Mouse (Mus musculus): ENCODE measurements at regions not wholly inside any gene's neighbourhood (a gene's known extent, or its start where the extent isn't known, plus 50 kb on each side); places are given as distances from the start of the nearest gene placed in this dataset.

DNA sequence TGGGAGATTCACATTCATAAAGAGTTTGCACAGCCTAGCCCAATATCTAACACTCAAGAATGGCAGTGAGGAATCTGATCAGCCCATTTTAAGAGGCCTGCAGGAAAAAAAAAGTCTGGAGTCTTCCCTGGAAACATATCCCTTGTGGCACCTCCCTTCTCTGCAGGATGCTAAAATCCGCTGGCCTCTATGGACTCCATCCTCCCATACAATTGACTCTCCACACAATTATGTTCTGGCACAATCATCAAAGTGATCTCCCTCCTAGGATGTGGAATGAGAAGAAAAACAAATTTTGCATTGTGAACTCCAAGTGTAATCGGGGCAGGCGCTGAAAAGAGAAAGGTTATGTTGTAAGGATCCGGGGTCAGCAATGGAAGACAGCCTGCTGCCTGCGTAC lies 442.7 kb upstream of the A1bg start:
- Histone ChIP-seq H3K9ac (ENCODE audit: low read depth, low read length) (no peak overlapping the region), H3K4me3 (ENCODE audit: low read depth, low read length) (no peak overlapping the region), H3K9me3 (ENCODE audit: control insufficient read depth, low read length) (no peaks in the 10 kb centered on the region), H3K27me3 (ENCODE audit: control insufficient read depth, insufficient read depth, low read length) (no peaks in the 10 kb centered on the region), H3K4me1 (replicated peaks; ENCODE audit: control insufficient read depth, insufficient read depth, low read length) (no peaks in the 10 kb centered on the region), H3K36me3 (ENCODE audit: control insufficient read depth, insufficient read depth, low read length) (no peaks in the 10 kb centered on the region), H3K4me2 (replicated peaks; ENCODE audit: low read depth, low read length) (no peak overlapping the region), H3K27ac (ENCODE audit: low read depth, low read length) (no peak overlapping the region)
- DNase-seq (ENCODE audit: low spot score), result no peak
- ATAC-seq (ENCODE audit: low FRiP score), result no peak
- WGBS, result 78% methylated on average over 5 of the region's 5 CpGs

DNA sequence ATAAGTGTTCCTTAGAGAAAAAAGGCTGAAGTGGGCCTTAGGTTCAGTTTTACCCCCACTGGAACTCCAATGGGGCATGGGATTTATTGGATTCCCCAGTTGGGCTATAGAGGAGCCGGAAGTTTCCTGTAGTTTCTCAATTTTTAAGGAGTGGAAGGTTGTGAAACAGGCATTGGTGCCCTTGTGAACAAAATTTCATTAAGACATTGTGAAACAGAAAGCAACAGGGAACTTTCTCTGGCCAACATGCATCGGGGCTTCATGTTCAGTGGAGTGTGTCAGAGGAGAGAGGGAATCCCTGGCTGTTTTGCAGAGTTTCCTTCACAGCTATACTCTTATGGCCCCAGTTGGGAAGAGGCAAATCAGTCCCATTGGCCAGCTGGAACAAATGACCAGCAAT lies 441.6 kb upstream of the A1bg start:
- Histone ChIP-seq H3K27me3 (ENCODE audit: control insufficient read depth, insufficient read depth, low read length) (no peaks in the 10 kb centered on the region), H3K9ac (ENCODE audit: low read depth, low read length) (no peak overlapping the region), H3K4me2 (replicated peaks; ENCODE audit: low read depth, low read length) (no peak overlapping the region), H3K9me3 (ENCODE audit: control insufficient read depth, low read length) (no peaks in the 10 kb centered on the region), H3K36me3 (ENCODE audit: control insufficient read depth, insufficient read depth, low read length) (no peaks in the 10 kb centered on the region), H3K27ac (ENCODE audit: low read depth, low read length) (no peak overlapping the region), H3K4me1 (replicated peaks; ENCODE audit: control insufficient read depth, insufficient read depth, low read length) (no peaks in the 10 kb centered on the region), H3K4me3 (ENCODE audit: low read depth, low read length) (no peak overlapping the region)
- no peak for ATAC-seq (ENCODE audit: low FRiP score)
- no peak for DNase-seq (ENCODE audit: low spot score)
- 86% methylated on average over 2 of the region's 2 CpGs for WGBS

DNA sequence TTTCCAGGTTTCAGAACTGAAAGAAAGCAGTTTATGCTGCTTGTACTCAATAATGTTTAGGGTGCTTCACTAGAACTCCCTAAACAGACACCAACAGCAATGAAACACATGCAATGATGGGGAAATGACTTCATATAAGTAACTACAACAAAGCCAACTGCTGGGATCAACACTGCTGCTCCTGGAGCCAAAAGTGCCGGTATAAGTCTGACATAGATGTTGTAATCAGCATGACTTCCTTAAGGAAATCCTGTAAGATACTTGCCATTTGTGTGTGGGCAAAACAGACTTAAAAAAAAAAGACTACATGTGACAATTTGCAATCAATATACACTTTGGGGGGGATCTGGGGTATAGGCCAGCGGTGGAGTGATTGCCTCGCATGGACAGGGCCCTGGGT lies 438.4 kb upstream of the A1bg start:
- Histone ChIP-seq H3K4me1 (replicated peaks; ENCODE audit: control insufficient read depth, insufficient read depth, low read length) (no peaks in the 10 kb centered on the region), H3K4me3 (ENCODE audit: low read depth, low read length) (no peak overlapping the region), H3K9ac (ENCODE audit: low read depth, low read length) (no peak overlapping the region), H3K9me3 (ENCODE audit: control insufficient read depth, low read length) (no peaks in the 10 kb centered on the region), H3K4me2 (replicated peaks; ENCODE audit: low read depth, low read length) (no peak overlapping the region), H3K27me3 (ENCODE audit: control insufficient read depth, insufficient read depth, low read length) (no peaks in the 10 kb centered on the region), H3K27ac (ENCODE audit: low read depth, low read length) (no peak overlapping the region), H3K36me3 (ENCODE audit: control insufficient read depth, insufficient read depth, low read length) (no peaks in the 10 kb centered on the region)
- ATAC-seq (ENCODE audit: low FRiP score), result no peak
- WGBS, result 81% methylated on average over 3 of the region's 3 CpGs
- no peak for DNase-seq (ENCODE audit: low spot score)

DNA sequence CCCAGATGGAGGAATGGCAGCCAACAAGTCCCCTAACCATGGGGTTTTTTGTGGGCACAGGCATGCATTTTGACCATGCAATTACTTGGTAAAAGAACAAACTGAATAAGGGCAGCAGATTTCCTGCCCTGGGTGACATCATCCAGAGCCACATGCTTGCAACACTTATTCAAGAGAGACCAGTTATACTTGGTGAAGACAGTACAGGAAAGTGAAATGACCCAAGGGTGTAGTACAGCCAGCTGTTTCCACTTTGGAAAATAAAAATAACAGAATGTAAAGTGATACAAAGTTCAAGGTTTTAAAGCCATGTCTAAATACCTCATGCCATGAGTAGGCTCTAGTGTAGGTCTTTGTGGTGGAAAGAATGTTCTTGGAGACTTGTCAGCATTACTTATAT lies 432.5 kb upstream of the A1bg start:
- Histone ChIP-seq H3K36me3 (ENCODE audit: control insufficient read depth, insufficient read depth, low read length) (no peaks in the 10 kb centered on the region), H3K4me2 (replicated peaks; ENCODE audit: low read depth, low read length) (no peak overlapping the region), H3K4me3 (ENCODE audit: low read depth, low read length) (no peak overlapping the region), H3K9me3 (ENCODE audit: control insufficient read depth, low read length) (no peaks in the 10 kb centered on the region), H3K27me3 (ENCODE audit: control insufficient read depth, insufficient read depth, low read length) (no peaks in the 10 kb centered on the region), H3K27ac (ENCODE audit: low read depth, low read length) (no peak overlapping the region), H3K4me1 (replicated peaks; ENCODE audit: control insufficient read depth, insufficient read depth, low read length) (no peaks in the 10 kb centered on the region), H3K9ac (ENCODE audit: low read depth, low read length) (no peak overlapping the region)
- no peak for ATAC-seq (ENCODE audit: low FRiP score)
- DNase-seq (ENCODE audit: low spot score), result no peak

DNA sequence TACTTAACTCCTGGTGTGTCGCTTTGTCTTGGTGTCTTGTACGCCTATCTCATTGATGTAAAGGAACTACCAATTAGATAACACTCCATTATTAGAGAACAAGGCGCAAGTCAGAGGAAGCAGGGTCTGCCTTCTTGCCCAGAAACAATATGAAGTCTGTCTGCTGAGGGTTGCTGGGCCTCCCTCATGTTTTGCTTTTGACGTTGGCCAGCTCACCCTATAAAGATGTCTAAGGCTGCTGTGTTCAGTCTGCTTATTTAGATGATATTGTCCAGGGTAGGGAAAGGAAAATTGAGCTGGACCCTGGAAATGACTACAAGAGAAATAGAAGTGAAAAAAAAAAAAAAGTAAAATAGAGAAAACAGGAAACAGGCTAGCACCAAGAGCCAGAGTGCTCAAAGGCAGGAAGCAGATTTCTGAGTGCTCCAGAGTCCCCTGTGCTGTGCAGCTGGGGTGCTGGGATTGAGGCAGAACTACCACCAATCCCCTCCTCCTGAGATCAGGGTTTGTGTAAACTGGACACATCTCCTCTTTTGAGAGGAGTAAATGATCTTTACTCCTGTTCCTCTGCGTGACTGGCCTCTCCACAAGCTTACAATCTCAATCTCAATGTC lies 429.0 kb upstream of the A1bg start:
- no peak overlapping the region for H3K4me2 ChIP-seq (replicated peaks; ENCODE audit: low read depth, low read length)
- DNase-seq (ENCODE audit: low spot score), result no peak
- ATAC-seq (ENCODE audit: low FRiP score), result no peak
- H3K9me3 ChIP-seq (ENCODE audit: control insufficient read depth, low read length), result no peaks in the 10 kb centered on the region
- WGBS, result 71% methylated on average over 5 of the region's 5 CpGs
- no peaks in the 10 kb centered on the region for H3K4me1 ChIP-seq (replicated peaks; ENCODE audit: control insufficient read depth, insufficient read depth, low read length)
- H3K4me3 ChIP-seq (ENCODE audit: low read depth, low read length), result no peak overlapping the region
- no peaks in the 10 kb centered on the region for H3K36me3 ChIP-seq (ENCODE audit: control insufficient read depth, insufficient read depth, low read length)
- H3K9ac ChIP-seq (ENCODE audit: low read depth, low read length), result no peak overlapping the region
- H3K27ac ChIP-seq (ENCODE audit: low read depth, low read length), result no peak overlapping the region
- H3K27me3 ChIP-seq (ENCODE audit: control insufficient read depth, insufficient read depth, low read length), result no peaks in the 10 kb centered on the region

DNA sequence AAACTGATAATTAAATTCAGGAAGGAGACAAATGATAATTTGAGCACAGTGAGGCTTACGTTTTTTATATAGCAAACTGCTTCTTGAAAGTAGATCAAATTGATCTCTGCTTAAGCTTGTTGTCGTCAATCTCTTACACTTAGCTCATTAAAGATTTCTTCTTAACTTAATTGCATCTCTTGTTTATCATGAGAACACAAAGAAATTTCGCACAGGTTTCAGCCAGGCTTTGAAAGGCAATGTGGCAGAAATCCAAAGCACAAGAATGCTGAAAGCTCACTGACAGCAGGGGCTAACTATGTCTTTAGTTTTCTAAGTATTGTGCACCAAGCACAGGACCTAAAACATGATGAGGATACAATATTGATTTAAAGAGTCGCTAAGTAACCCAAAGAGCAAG lies 422.3 kb upstream of the A1bg start:
- DNase-seq (ENCODE audit: low spot score) (no peak), ATAC-seq (ENCODE audit: low FRiP score) (no peak)
- Histone ChIP-seq H3K4me2 (replicated peaks; ENCODE audit: low read depth, low read length) (no peak overlapping the region), H3K27ac (ENCODE audit: low read depth, low read length) (no peak overlapping the region), H3K27me3 (ENCODE audit: control insufficient read depth, insufficient read depth, low read length) (no peaks in the 10 kb centered on the region), H3K4me3 (ENCODE audit: low read depth, low read length) (no peak overlapping the region), H3K4me1 (replicated peaks; ENCODE audit: control insufficient read depth, insufficient read depth, low read length) (no peaks in the 10 kb centered on the region), H3K9me3 (ENCODE audit: control insufficient read depth, low read length) (no peaks in the 10 kb centered on the region), H3K36me3 (ENCODE audit: control insufficient read depth, insufficient read depth, low read length) (no peaks in the 10 kb centered on the region), H3K9ac (ENCODE audit: low read depth, low read length) (no peak overlapping the region)
- 70% methylated on average over 4 of the region's 4 CpGs for WGBS

DNA sequence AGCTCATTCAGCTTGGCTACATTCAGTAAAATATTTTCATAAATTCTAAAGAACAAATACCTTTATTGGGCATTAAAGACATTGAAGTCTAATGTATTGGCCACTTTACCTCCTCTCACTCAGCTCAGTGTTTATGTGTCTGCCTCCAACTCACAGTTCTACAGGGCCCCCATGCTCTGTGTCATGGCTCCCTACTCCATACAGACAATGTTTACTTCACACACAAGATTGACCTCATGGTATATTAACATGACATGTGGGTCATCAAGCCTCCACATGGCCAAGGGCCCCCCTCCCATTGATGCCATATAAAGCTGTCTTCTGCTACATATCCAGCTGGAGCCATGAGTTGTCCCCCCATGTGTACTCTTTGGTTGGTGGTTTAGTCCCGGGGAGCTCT lies 419.8 kb upstream of the A1bg start:
- Histone ChIP-seq H3K4me3 (ENCODE audit: low read depth, low read length) (no peak overlapping the region), H3K27ac (ENCODE audit: low read depth, low read length) (no peak overlapping the region), H3K27me3 (ENCODE audit: control insufficient read depth, insufficient read depth, low read length) (no peaks in the 10 kb centered on the region), H3K4me1 (replicated peaks; ENCODE audit: control insufficient read depth, insufficient read depth, low read length) (no peaks in the 10 kb centered on the region), H3K9ac (ENCODE audit: low read depth, low read length) (no peak overlapping the region), H3K9me3 (ENCODE audit: control insufficient read depth, low read length) (no peaks in the 10 kb centered on the region), H3K4me2 (replicated peaks; ENCODE audit: low read depth, low read length) (no peak overlapping the region), H3K36me3 (ENCODE audit: control insufficient read depth, insufficient read depth, low read length) (no peaks in the 10 kb centered on the region)
- DNase-seq (ENCODE audit: low spot score) (no peak), ATAC-seq (ENCODE audit: low FRiP score) (no peak)
- 85% methylated on average over 1 of the region's 1 CpGs for WGBS

DNA sequence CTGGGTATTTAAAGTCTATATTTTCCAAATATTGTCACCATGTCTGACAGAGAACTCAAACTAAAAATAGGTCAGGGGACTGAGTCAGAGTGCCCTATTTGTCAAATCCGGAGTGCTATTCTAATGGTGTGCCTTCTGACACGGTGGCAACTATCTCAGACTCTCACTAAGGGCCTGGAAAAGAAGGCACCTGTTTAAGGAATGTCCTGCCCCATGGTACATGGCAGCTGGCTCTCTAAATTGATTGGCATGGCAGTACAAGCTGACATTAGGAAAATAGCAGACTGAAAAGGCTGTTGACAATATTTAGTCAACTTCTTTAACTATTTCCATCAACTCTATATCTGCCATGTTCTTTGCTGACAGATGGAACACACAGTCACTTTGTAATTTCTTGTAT lies 405.1 kb upstream of the A1bg start:
- whole genome bisulfite sequencing, result 79% methylated on average over 2 of the region's 2 CpGs

DNA sequence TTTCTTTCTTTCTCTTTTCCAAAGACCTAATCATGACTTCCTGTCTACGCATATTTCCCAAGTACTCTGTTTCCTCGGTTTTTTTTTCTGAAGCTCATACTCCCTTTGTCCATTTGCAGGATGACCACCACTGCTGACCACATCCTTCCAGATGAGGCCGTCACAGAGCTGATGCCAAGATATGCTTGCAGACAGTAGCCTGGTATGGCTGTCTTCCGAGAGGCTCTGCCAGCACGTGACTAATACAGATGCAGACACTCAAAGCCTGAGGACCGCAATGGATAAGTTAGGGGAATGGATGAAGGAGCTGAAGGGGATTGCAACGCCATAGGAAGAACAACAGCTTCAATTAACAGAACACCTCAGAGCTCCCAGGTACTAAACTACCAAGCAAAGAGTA lies 399.4 kb upstream of the A1bg start:
- Histone ChIP-seq H3K4me3 (ENCODE audit: low read depth, low read length) (no peak overlapping the region), H3K27ac (ENCODE audit: low read depth, low read length) (no peak overlapping the region), H3K4me1 (replicated peaks; ENCODE audit: control insufficient read depth, insufficient read depth, low read length) (no peaks in the 10 kb centered on the region), H3K27me3 (ENCODE audit: control insufficient read depth, insufficient read depth, low read length) (no peaks in the 10 kb centered on the region), H3K36me3 (ENCODE audit: control insufficient read depth, insufficient read depth, low read length) (no peaks in the 10 kb centered on the region), H3K9ac (ENCODE audit: low read depth, low read length) (no peak overlapping the region), H3K4me2 (replicated peaks; ENCODE audit: low read depth, low read length) (no peak overlapping the region), H3K9me3 (ENCODE audit: control insufficient read depth, low read length) (no peaks in the 10 kb centered on the region)
- ATAC-seq (ENCODE audit: low FRiP score) (no peak), DNase-seq (ENCODE audit: low spot score) (no peak)
- 91% methylated on average over 7 of the region's 7 CpGs for WGBS

More for the DNA sequence above, 405.1 kb upstream of the A1bg start:
- Histone ChIP-seq H3K4me1 (replicated peaks; ENCODE audit: control insufficient read depth, insufficient read depth, low read length) (no peaks in the 10 kb centered on the region), H3K4me3 (ENCODE audit: low read depth, low read length) (no peak overlapping the region), H3K27me3 (ENCODE audit: control insufficient read depth, insufficient read depth, low read length) (no peaks in the 10 kb centered on the region), H3K9ac (ENCODE audit: low read depth, low read length) (no peak overlapping the region), H3K9me3 (ENCODE audit: control insufficient read depth, low read length) (no peaks in the 10 kb centered on the region), H3K36me3 (ENCODE audit: control insufficient read depth, insufficient read depth, low read length) (no peaks in the 10 kb centered on the region), H3K4me2 (replicated peaks; ENCODE audit: low read depth, low read length) (no peak overlapping the region), H3K27ac (ENCODE audit: low read depth, low read length) (no peak overlapping the region)
- ATAC-seq (ENCODE audit: low FRiP score), result no peak
- no peak for DNase-seq (ENCODE audit: low spot score)
